Mouse (Mus musculus) megakaryocyte progenitor cell, adult 5-6 weeks (primary cell): ENCODE measurements at regions not wholly inside any gene's neighbourhood (a gene's known extent, or its start where the extent isn't known, plus 50 kb on each side); places are given as distances from the start of the nearest gene placed in this dataset.

Experiments
- ATAC-seq: replicated peaks from 2 replicates; pipeline ENCODE4 v1.8.0; 2016; ENCODE audit warnings: mild to moderate bottlenecking, moderate TSS enrichment, inconsistent platforms; ENCODE audit not compliant: poor library complexity

GRCm38 (mm10) chr4:142967604-142968003, 245.2 kb downstream of the Prdm2 start:
- ATAC-seq = no peak

- ATAC-seq = no peak
Observed at GRCm38 (mm10) chr4:142956832-142957429, 255.9 kb downstream of the Prdm2 start.

GRCm38 (mm10) chr4:142956376-142956775, 256.4 kb downstream of the Prdm2 start:
- ATAC-seq = no peak

- ATAC-seq = no peak
Observed at GRCm38 (mm10) chr4:142953724-142954123, 259.1 kb downstream of the Prdm2 start.

- ATAC-seq = no peak
Observed at GRCm38 (mm10) chr4:142952879-142953278, 259.9 kb downstream of the Prdm2 start.

- no peak for ATAC-seq
Observed at GRCm38 (mm10) chr4:142947673-142948072, 265.1 kb downstream of the Prdm2 start.

- no peak for ATAC-seq
Observed at GRCm38 (mm10) chr4:142933627-142934026, 279.2 kb downstream of the Prdm2 start.

- no peak for ATAC-seq
Observed at GRCm38 (mm10) chr4:142929245-142929644, 283.6 kb downstream of the Prdm2 start.

GRCm38 (mm10) chr4:142927328-142928108, 285.3 kb downstream of the Prdm2 start:
- no peak for ATAC-seq

- no peak for ATAC-seq
Observed at GRCm38 (mm10) chr4:142925111-142925510, 287.7 kb downstream of the Prdm2 start.

- ATAC-seq = no peak
Observed at GRCm38 (mm10) chr4:142909355-142909947, 303.3 kb downstream of the Prdm2 start.

GRCm38 (mm10) chr4:142908782-142909181, 304.0 kb downstream of the Prdm2 start:
- ATAC-seq = no peak

GRCm38 (mm10) chr4:142903356-142904032, 309.3 kb downstream of the Prdm2 start:
- no peak for ATAC-seq

GRCm38 (mm10) chr4:142900792-142901191, 312.0 kb downstream of the Prdm2 start:
- no peak for ATAC-seq

GRCm38 (mm10) chr4:142898994-142899393, 313.8 kb downstream of the Prdm2 start:
- ATAC-seq = no peak

GRCm38 (mm10) chr4:142890711-142891110, 322.1 kb downstream of the Prdm2 start:
- ATAC-seq = no peak

GRCm38 (mm10) chr4:142888891-142889290, 323.9 kb downstream of the Prdm2 start:
- ATAC-seq = no peak

- ATAC-seq = no peak
Observed at GRCm38 (mm10) chr4:142887876-142888275, 324.9 kb downstream of the Prdm2 start.

- ATAC-seq = peak; percentile 61; the same call in 1 of the 2 replicates
Observed at GRCm38 (mm10) chr4:142880323-142880759, 332.5 kb downstream of the Prdm2 start.

GRCm38 (mm10) chr4:142876151-142876550, 336.6 kb downstream of the Prdm2 start:
- no peak for ATAC-seq

- ATAC-seq = no peak
Observed at GRCm38 (mm10) chr4:142875105-142875504, 337.7 kb downstream of the Prdm2 start.
